Mouse (Mus musculus) liver, adult 10 weeks (tissue): Measurements from ENCODE around the gene Akap6. TPM values are rescaled to one million over a fixed set of nuclear protein-coding genes. Genes with fewer than 3 reads are reported as not detected.

ENCODE experiments used
- polyA plus RNA-seq: library from polyadenylated mRNA; stranded (reverse); fragments of 350-450 nt; fragmentation: Illumina TruSeq; extraction: RNeasy Lipid Tissue Mini Kit (QIAGEN cat#74804); gene quantifications from one replicate; pipeline ENCODE4 v1.2.3, GENCODE M21; 2014; ENCODE audit warnings: low read depth, low replicate concordance

Akap6 gene
- polyA plus RNA-seq, result 0.03 TPM

GRCm38 (mm10) chr12:52699146-52699545 is at the start of gene Akap6:
Gene Akap6, plus strand, starts transcription at chr12:52699383.

Other genes with a start within 250 kb of the Akap6 start
- 126 TPM for gene Arhgap5, start 195.4 kb upstream of the Akap6 start, polyA plus RNA-seq